Mouse (Mus musculus): ENCODE results near the gene Olfml1.

DNA sequence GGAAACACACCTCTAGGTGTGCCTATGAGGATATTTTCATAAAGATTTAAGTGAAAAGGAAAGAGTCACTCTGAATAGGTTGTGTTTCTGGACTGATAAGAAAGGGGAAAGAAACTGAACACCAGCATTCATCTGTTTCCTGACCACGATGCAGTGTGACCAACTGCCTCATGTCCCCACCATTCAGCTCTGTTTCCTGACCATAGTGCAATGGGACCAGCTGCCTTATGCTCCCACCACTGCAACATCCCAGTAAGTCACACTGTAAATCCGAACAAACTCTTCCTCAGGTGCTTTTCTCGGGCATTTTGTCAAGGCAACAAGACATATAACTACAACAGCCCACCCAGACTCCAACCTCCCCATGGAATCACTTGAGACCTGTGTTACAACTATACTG lies 5.7 kb upstream of the Olfml1 start:
- TF ChIP-seq CTCF (IDR thresholded peaks at IDR 0.05; ENCODE audit: borderline replicate concordance, insufficient read depth, low read length) (no peak), POLR2A (IDR thresholded peaks at IDR 0.05; ENCODE audit: low read depth, low read length) (no peak)

Data from embryonic fibroblast, embryonic 13.5 days (primary cell).